ENCODE assay signal across 11 mouse cellular contexts in genomic region chr17:86156999-86157398, GRCm38 (mm10).
"Had no signal": no experiment of that assay in that cellular context is flagged by ENCODE, and none has a peak within 500 bp of the region (broad histone marks: within the 10 kb centered on the region; RNA-seq: fewer than 3 reads in every experiment).

No protein-coding gene starts in this region.

- H3K27me3 ChIP-seq: limb, embryonic 13.5 days; midbrain, embryonic 12.5 days; neural tube, embryonic 13.5 days had no signal

- H3K27ac ChIP-seq: limb, embryonic 13.5 days; liver, embryonic 14.5 days; midbrain, embryonic 12.5 days; neural tube, embryonic 13.5 days; stomach, postnatal 0 days had no signal

- H3K4me2 ChIP-seq: limb, embryonic 13.5 days; lung, embryonic 14.5 days; midbrain, embryonic 12.5 days; neural tube, embryonic 13.5 days had no signal

- H3K36me3 ChIP-seq: limb, embryonic 13.5 days; midbrain, embryonic 12.5 days; neural tube, embryonic 13.5 days had no signal

- DNase-seq: kidney, adult 11 months; kidney, postnatal 14 days; left cerebral cortex, postnatal 4 days; lung, embryonic 14.5 days; thymus, postnatal 14 days had no signal

- H3K4me3 ChIP-seq: limb, embryonic 13.5 days; midbrain, embryonic 12.5 days; neural tube, embryonic 13.5 days had no signal

- H3K9me3 ChIP-seq: limb, embryonic 13.5 days; midbrain, embryonic 12.5 days; neural tube, embryonic 13.5 days had no signal

- H3K4me1 ChIP-seq: limb, embryonic 13.5 days; midbrain, embryonic 12.5 days; neural tube, embryonic 13.5 days had no signal

- ATAC-seq: midbrain, embryonic 16.5 days had no signal

- H3K9ac ChIP-seq: limb, embryonic 13.5 days; liver, embryonic 14.5 days; lung, embryonic 14.5 days; midbrain, embryonic 12.5 days; neural tube, embryonic 13.5 days had no signal
